Mouse (Mus musculus) thymus, postnatal 10 days (tissue): ENCODE measurements around the gene Meis1.

Source experiments
- DNase-seq, 2 experiments: peaks; one replicate each; pipeline ENCODE4 v3.0.0; 2021; ENCODE audit warnings: low spot score in 2 of 2

The Meis1 gene

DNA sequence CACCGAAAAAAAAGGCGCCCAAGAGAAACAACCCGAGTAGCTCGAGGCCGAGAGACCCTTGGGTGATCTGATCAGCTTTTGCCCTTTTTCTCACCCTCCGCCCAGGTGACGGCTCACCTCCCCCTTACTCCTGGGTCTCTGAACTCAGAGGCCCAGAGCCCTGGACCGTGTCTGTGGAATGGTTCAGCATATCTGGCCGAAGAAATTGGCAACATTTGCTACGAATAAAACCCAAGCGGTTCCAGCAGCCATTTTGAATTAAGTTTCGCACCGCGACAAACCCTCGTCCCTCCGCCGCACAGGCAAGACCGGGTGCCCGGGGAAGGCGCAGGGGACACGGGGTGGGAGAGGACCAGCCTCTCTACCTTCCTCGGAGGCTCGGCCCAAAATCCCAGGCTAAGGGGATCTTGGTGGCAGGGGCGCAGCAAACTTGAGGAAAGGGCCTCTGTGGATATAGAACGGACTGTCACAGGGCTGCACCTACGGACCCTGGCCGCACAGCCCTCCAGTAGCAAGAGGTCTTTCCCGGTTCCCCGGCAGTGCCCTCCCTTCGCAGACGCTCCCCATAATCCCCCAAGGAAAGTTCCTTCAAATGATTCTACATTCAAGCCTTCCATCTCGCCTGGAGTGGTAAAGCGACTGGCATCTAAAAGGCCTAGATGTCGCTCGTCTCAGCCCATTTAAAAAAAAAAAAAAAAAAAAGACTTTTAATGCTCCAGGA is 4.2 kb downstream of the Meis1 start:
- no peak for DNase-seq

DNA sequence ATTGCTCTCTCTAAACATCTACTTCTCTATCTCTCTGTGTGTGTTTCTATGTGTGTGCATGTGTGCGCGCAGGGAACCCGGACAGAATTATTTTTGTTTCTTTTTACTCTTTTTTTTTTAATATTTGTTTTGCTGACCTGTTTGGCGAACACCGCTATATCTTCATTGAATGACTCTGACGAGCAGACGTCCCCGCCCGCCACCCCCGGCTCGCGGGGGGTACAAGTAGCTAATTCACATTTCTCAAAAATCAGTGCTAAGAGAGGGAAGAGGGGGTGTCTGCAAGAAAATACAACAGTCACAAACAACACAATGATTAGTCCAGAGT is 4.7 kb downstream of the Meis1 start:
- DNase-seq, result no peak

DNA sequence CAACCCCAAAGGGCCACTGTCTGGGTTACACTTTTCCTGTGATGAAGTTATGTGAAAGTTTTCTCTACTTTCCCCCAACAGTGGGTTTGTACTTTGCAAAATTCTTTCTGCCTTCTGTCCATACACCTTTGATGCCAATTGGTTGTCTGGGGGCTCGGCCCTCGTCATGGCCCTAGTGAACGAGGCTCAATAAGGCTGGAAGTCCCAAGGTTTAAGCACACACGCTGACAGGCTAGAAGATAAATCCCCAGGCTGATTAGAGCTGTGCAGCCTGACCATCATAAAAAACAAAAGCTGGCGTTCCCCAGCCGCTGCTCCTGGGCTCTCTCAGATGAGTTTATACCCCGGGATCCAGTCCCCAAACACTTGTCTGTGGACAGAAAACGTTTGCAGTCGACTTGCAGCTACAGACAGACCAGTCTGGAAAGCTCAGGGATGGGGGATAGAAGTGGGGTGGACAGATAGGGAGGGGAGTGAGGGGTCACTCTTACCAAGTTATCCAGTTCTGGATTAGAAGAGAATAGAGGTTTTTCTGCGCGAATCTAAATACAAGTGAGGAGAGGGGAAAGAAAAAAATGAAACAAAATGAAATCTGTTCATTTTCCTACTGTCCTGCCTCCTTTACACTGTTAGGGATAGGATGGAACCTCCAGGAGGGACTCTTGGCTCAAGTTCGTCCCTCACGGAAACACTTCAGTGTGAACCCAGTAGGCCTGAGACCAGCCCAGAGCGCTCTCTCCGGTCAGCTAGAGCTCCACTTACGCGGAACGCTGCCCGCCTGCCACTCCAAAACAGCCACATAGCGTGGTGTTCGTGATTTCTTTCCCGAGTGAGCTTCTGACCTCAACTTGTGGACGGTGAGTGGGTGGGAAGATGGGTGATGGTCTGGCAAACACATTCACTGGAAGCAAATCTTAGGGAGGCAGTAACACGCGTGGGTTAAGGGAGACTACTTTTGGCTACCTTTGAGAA is 5.4 kb downstream of the Meis1 start:
- DNase-seq, result no peak

- no peak for DNase-seq
Measured at GRCm38 (mm10) chr11:19012463-19013115, 6.2 kb downstream of the Meis1 start.

DNA sequence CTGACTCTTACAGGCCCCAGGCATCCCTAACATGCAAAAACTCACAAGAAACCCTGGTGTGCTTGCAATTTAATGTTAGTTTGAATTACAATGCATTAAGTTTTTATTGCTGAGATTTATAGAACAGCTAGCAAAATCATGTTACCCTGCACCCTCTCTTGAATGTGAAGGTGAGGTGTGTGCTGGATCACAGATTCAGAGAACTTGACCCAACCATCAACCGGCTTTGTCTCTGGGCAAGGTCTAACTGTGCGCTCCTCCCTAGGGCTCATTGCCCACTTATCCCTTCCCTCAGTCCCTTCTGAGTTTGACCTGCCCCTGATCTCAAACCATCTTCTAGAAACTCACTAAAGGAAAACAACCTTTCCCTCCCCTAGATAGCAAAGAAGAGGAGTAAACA is 6.8 kb downstream of the Meis1 start:
- no peak for DNase-seq

DNA sequence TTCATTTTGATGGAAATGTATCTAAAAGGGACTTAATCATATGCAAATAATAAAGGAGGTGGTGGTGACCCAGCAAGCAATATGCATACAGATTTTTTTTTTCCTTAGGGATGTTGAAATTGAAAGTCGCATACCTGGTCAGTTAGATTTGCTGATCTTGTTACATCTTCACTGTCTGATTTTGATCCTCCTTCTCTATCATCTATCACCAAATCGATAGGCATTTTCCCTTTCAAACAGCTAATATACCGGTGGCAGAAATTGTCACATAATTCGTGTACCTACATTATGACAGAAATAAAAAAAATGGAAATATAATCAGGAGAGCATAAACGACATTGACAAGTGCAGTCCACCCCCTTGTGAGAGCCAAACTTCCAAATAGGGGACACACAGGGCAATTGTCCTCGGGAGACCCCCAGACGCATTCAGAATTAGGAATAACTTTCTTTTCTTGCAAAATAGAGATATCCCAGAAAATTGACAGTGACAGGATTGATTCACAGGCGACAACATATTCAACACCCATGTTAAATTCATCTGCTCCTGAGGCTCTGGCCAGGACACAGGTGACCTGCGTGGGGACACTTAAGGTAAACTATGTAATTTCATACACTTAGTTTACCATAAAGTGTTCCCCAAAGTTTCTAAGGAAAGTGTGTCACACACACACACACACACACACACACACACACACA is 7.5 kb downstream of the Meis1 start:
- DNase-seq, result no peak

DNA sequence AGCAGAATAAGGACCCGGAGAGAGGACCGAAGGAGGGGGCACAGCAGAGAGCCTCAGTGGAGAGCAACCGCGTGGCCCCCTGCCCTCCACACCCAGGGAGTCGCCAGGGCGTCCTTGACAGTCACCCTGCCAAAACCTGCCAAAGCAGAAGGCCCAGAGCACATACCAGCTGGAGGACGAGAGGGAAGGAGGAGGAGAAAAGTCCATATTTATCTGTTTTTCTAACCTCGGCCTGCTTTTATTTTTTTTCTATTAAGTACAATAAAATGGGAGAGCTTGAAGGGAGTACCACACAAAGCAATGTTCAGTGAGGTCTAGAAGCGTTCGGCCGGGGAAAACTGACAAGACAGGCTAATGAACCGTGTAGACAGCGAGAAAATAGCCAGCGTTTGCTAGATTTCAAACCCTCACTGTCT is 8.4 kb downstream of the Meis1 start:
- DNase-seq, result no peak

DNA sequence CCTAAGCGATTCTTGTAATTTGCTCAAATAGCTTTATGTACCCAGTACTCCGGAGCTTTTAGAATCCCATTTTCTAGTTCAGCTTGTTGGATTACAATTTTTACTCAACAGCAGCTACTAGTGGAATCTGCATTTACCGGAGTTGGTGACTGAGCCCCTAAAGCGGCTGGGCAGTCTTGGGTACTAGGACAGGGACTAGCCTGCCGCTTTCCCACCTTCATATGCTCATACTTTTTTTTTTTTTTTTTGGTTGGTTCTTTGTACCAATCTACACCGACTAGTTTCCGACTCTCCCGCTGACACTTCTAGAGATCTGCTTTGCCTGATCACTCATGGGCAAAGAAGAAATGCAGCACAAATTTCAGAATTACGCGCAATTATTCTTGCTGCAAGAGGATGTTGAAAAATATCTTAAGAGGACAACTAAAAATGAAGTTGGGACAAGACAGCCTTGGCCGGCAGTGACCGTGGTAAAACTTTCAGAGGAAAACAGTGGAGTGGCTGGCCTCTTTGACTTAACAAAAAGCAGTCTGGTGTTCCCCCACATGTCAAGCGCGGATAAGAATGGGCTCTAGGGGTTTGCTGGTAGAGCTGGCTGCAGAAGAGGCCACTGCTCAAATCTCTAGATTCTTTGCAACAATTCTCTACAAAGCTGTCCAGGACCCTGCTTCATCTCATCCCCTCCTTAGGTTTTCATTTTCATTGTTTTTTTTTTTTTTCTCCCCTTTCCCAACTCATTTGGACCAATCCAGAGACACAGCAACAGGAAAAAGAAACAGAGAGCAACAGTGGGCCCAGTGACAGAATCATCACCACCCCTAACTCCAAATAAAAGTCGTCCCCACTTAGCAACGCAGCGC is 9.0 kb downstream of the Meis1 start:
- DNase-seq, result no peak

- no peak for DNase-seq
Measured at GRCm38 (mm10) chr11:19008610-19009384, 10.0 kb downstream of the Meis1 start.

DNA sequence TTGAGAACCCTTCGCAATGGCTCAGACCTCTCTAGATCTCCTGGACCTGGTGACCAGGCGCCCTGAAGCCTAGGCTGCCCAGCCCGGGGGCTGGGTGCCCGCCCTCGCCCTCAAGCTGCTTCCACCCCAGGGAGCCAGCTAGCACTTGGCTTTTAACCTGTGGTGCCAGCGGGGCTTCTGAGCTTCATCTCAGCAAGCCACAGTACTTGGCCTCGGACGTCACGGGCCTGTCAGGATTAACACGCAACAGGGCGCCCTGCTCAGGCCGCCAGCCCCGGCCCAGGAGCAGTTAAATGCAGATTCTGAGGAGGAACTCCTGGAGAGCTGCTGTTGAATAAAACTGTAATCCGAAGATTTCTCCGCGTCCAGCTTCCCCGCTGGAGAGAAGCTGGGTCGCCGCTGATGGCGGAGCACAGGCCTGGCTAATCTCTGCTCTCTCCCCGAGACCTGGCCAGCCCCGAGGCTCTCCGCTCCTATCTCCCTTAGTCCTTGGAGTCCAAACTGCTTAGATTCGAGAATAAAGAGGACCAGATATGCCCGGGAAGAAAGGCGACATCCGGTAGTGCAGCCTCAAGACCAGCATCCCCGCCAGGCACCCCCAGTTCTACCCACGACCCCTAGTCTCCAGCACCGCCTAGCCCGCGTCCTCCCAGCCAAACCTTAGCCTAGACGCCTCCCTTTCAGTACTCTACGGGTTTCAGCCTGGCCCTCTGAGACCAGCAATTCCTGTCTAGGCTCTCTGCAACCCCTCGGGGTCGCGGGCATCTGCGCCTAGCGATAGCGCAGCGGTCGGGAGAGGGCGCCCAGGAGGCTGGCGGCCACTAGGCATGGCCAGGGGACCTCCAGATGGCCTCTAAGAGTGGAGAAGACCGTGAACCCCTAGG is 11.0 kb downstream of the Meis1 start:
- DNase-seq, result no peak

GRCm38 (mm10) chr11:19007068-19007467 is 11.7 kb downstream of the Meis1 start:
- DNase-seq, result no peak

GRCm38 (mm10) chr11:19005913-19006693 is 12.7 kb downstream of the Meis1 start:
- DNase-seq, result no peak

- no peak for DNase-seq
Measured at GRCm38 (mm10) chr11:19005007-19005912, 13.5 kb downstream of the Meis1 start.

GRCm38 (mm10) chr11:19003066-19003465 is 15.7 kb downstream of the Meis1 start:
- no peak for DNase-seq

- DNase-seq, result no peak
Measured at GRCm38 (mm10) chr11:18996767-18997166, 22.0 kb downstream of the Meis1 start.

- DNase-seq, result no peak
Measured at GRCm38 (mm10) chr11:18996289-18996688, 22.5 kb downstream of the Meis1 start.

GRCm38 (mm10) chr11:18992796-18993195 is 26.0 kb downstream of the Meis1 start:
- DNase-seq, result no peak
